Mouse (Mus musculus) forebrain, postnatal 0 days (tissue): Measurements from ENCODE around the gene Trp63. TPM values are rescaled to one million over a fixed set of nuclear protein-coding genes. Genes with fewer than 3 reads are reported as not detected.

ENCODE experiments used
- ATAC-seq: fragments of 200-750 bp; cut with Nextera tagmentation; 2 replicates; pipeline ENCODE4 v1.8.0; 2017; ENCODE audit warnings: mild to moderate bottlenecking, moderate library complexity
- DNase-seq: peaks from one replicate; pipeline ENCODE4 v3.0.0-alpha.2; 2015
- H3K27ac ChIP-seq: fragments of 300-500 bp; sonication (generic); 2 replicates; pipeline ENCODE4 v1.5.1; 2014; ENCODE audit warnings: low read depth, mild to moderate bottlenecking, antibody characterized with exemption, low read length, moderate library complexity, mixed read lengths
- H3K27me3 ChIP-seq: fragments of 300-500 bp; sonication (generic); 2 replicates; pipeline ENCODE4 v1.6.1; 2014; ENCODE audit warnings: mild to moderate bottlenecking, low read length, mixed read lengths; ENCODE audit not compliant: insufficient read depth
- H3K36me3 ChIP-seq: fragments of 300-500 bp; sonication (generic); 2 replicates; pipeline ENCODE4 v1.6.1; 2014; ENCODE audit warnings: mild to moderate bottlenecking, moderate library complexity; ENCODE audit not compliant: insufficient read depth
- H3K4me1 ChIP-seq: fragments of 300-500 bp; sonication (generic); 2 replicates; pipeline ENCODE4 v1.6.1; 2014; ENCODE audit warnings: antibody characterized with exemption; ENCODE audit not compliant: insufficient read depth
- H3K4me2 ChIP-seq: fragments of 300-500 bp; sonication (generic); 2 replicates; pipeline ENCODE4 v1.6.1; 2014; ENCODE audit warnings: low read depth, mild to moderate bottlenecking, moderate library complexity
- H3K4me3 ChIP-seq: fragments of 300-500 bp; sonication (generic); 2 replicates; pipeline ENCODE4 v1.5.1; 2014; ENCODE audit warnings: low read depth, low read length, mixed read lengths
- H3K9ac ChIP-seq: fragments of 300-500 bp; sonication (generic); 2 replicates; pipeline ENCODE4 v1.6.1; 2014; ENCODE audit warnings: mild to moderate bottlenecking
- H3K9me3 ChIP-seq: fragments of 300-500 bp; sonication (generic); 2 replicates; pipeline ENCODE4 v1.6.1; 2016; ENCODE audit warnings: low read length
- CTCF ChIP-seq: sonication (generic); IDR thresholded peaks from 2 replicates; pipeline ENCODE4 v1.5.1; 2016; ENCODE audit warnings: antibody characterized with exemption, control low read depth, low read depth
- WGBS: fragments of 180-500 bp; shearing (Covaris S2); extraction: QIAGEN DNeasy Blood & Tissue Kit; methylation state at CpG from one replicate; pipeline ENCODE4 v1.1.7; 2014; 5-methylcytosine and 5-hydroxymethylcytosine counted together
- polyA plus RNA-seq: library from polyadenylated mRNA; unstranded; fragments of >200 nt; fragmentation: Nextera tagmentation; extraction: Ambion mirVana; gene quantifications from 2 replicates; pipeline ENCODE4 v1.2.1, GENCODE M21; 2015
- total RNA-seq: library from RNA; depleted of rRNA; stranded (reverse); fragments of >200 nt; gene quantifications from 2 replicates; pipeline ENCODE4 v1.2.3, GENCODE M21; 2014

Trp63 gene
- total and polyA plus RNA-seq, 2 experiments from 2014 or later, result 0.14 to 0.23 TPM

- DNase-seq (no peak), ATAC-seq (peak; percentile 25; the same call in 1 of the 2 replicates)
- no peaks in the 10 kb centered on the region for H3K4me1 ChIP-seq
- H3K4me3 ChIP-seq, result no peak overlapping the region
- TF ChIP-seq CTCF, result no peak
- H3K9ac ChIP-seq, result no peak overlapping the region
- no peaks in the 10 kb centered on the region for H3K36me3 ChIP-seq
- H3K4me2 ChIP-seq, result no peak overlapping the region
- no peak overlapping the region for H3K27ac ChIP-seq
- H3K27me3 ChIP-seq, result no peaks in the 10 kb centered on the region
- H3K9me3 ChIP-seq, result no peaks in the 10 kb centered on the region
- 80% methylated on average over 1 of the region's 1 CpGs for WGBS
Measured at GRCm38 (mm10) chr16:25871503-25871902, 187.9 kb downstream of the Trp63 start.

- no peak for TF ChIP-seq CTCF
- H3K9ac ChIP-seq, result no peak overlapping the region
- no peaks in the 10 kb centered on the region for H3K4me1 ChIP-seq
- no peaks in the 10 kb centered on the region for H3K27me3 ChIP-seq
- DNase-seq (no peak), ATAC-seq (no peak)
- no peaks in the 10 kb centered on the region for H3K36me3 ChIP-seq
- no peak overlapping the region for H3K27ac ChIP-seq
- no peak overlapping the region for H3K4me2 ChIP-seq
- no peaks in the 10 kb centered on the region for H3K9me3 ChIP-seq
- 56% methylated on average over 2 of the region's 2 CpGs for WGBS
- no peak overlapping the region for H3K4me3 ChIP-seq
Measured at GRCm38 (mm10) chr16:25875681-25876080, 192.1 kb downstream of the Trp63 start.

GRCm38 (mm10) chr16:25877416-25877965 is 193.9 kb downstream of the Trp63 start:
- no peaks in the 10 kb centered on the region for H3K9me3 ChIP-seq

GRCm38 (mm10) chr16:25878116-25878515 is 194.6 kb downstream of the Trp63 start:
- no peak overlapping the region for H3K27ac ChIP-seq
- H3K27me3 ChIP-seq, result no peaks in the 10 kb centered on the region
- H3K4me2 ChIP-seq, result no peak overlapping the region
- no peaks in the 10 kb centered on the region for H3K36me3 ChIP-seq
- H3K9me3 ChIP-seq, result no peaks in the 10 kb centered on the region
- ATAC-seq, result no peak
- H3K4me1 ChIP-seq, result no peaks in the 10 kb centered on the region
- H3K9ac ChIP-seq, result no peak overlapping the region
- no peak overlapping the region for H3K4me3 ChIP-seq
- no peak for TF ChIP-seq CTCF
- DNase-seq, result no peak

More at GRCm38 (mm10) chr16:25877416-25877965, 193.9 kb downstream of the Trp63 start:
- H3K27me3 ChIP-seq, result no peaks in the 10 kb centered on the region
- no peak overlapping the region for H3K27ac ChIP-seq
- no peak for TF ChIP-seq CTCF
- ATAC-seq (no peak), DNase-seq (no peak)
- H3K36me3 ChIP-seq, result no peaks in the 10 kb centered on the region
- no peak overlapping the region for H3K4me3 ChIP-seq
- H3K4me2 ChIP-seq, result no peak overlapping the region
- 68% methylated on average over 7 of the region's 7 CpGs for WGBS
- H3K9ac ChIP-seq, result no peak overlapping the region
- H3K4me1 ChIP-seq, result no peaks in the 10 kb centered on the region

GRCm38 (mm10) chr16:25899071-25899470 is 215.5 kb downstream of the Trp63 start:
- Histone ChIP-seq H3K4me3 (no peak overlapping the region), H3K9ac (no peak overlapping the region), H3K9me3 (no peaks in the 10 kb centered on the region), H3K4me2 (no peak overlapping the region), H3K27ac (no peak overlapping the region), H3K4me1 (no peaks in the 10 kb centered on the region), H3K36me3 (no peaks in the 10 kb centered on the region), H3K27me3 (no peaks in the 10 kb centered on the region)
- WGBS, result 88% methylated on average over 4 of the region's 4 CpGs
- TF ChIP-seq CTCF, result no peak
- ATAC-seq, result no peak
- no peak for DNase-seq

- Histone ChIP-seq H3K4me3 (no peak overlapping the region), H3K27me3 (no peaks in the 10 kb centered on the region), H3K36me3 (no peaks in the 10 kb centered on the region), H3K4me1 (no peaks in the 10 kb centered on the region), H3K9me3 (no peaks in the 10 kb centered on the region), H3K4me2 (no peak overlapping the region), H3K27ac (no peak overlapping the region), H3K9ac (no peak overlapping the region)
- no peak for ATAC-seq
- no peak for DNase-seq
- 62% methylated on average over 2 of the region's 2 CpGs for WGBS
- TF ChIP-seq CTCF, result no peak
Measured at GRCm38 (mm10) chr16:25899657-25900056, 216.1 kb downstream of the Trp63 start.

GRCm38 (mm10) chr16:25900389-25900908 is 216.9 kb downstream of the Trp63 start:
- no peak overlapping the region for H3K4me3 ChIP-seq
- H3K4me2 ChIP-seq, result no peak overlapping the region
- DNase-seq (no peak), ATAC-seq (no peak)
- H3K9me3 ChIP-seq, result no peaks in the 10 kb centered on the region
- no peak overlapping the region for H3K9ac ChIP-seq
- H3K27ac ChIP-seq, result no peak overlapping the region
- WGBS, result 31% methylated on average over 3 of the region's 3 CpGs
- no peak for TF ChIP-seq CTCF
- H3K27me3 ChIP-seq, result no peaks in the 10 kb centered on the region
- no peaks in the 10 kb centered on the region for H3K36me3 ChIP-seq
- no peaks in the 10 kb centered on the region for H3K4me1 ChIP-seq

- no peak overlapping the region for H3K4me2 ChIP-seq
- H3K9me3 ChIP-seq, result no peaks in the 10 kb centered on the region
- DNase-seq, result no peak
- H3K4me1 ChIP-seq, result no peaks in the 10 kb centered on the region
- no peak for ATAC-seq
- no peaks in the 10 kb centered on the region for H3K36me3 ChIP-seq
- 67% methylated on average over 1 of the region's 1 CpGs for WGBS
- no peak overlapping the region for H3K27ac ChIP-seq
- H3K27me3 ChIP-seq, result no peaks in the 10 kb centered on the region
- H3K9ac ChIP-seq, result no peak overlapping the region
- no peak for TF ChIP-seq CTCF
- no peak overlapping the region for H3K4me3 ChIP-seq
Measured at GRCm38 (mm10) chr16:25912185-25912584, 228.6 kb downstream of the Trp63 start.
